Mouse (Mus musculus) embryo, embryonic 10 days (tissue): ENCODE results near the gene Tsga10ip.

ENCODE experiments used
- DNase-seq: peaks from one replicate; pipeline ENCODE4 v3.0.0-alpha.2; 2015; ENCODE audit warnings: low spot score

The Tsga10ip gene

DNA sequence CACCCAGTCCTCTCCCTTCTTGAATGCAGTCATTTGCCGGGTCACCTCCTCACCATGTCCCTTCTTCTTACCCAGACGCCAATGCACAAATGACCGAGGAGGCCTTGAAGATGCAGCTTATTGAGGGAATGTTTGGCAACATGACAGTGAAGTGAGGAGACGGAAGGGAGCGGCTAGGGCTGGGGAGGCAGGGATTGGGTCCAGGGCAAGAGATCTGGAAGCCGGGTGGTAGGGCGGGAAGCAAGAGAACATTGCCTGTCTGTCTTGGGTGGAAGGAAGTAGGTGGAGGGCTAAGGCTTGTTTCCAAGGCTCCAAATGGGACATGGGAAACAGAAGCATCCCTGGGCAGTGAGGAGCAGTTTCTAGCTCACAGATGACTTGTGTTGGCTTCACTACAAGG lies 61.0 kb downstream of the Tsga10ip start:
- no peak for DNase-seq
